Mouse (Mus musculus) stomach, embryonic 15.5 days (tissue): ENCODE measurements around the gene Dglucy. TPM values are rescaled to one million over a fixed set of nuclear protein-coding genes. Genes with fewer than 3 reads are reported as not detected.

Source experiments
- ATAC-seq: fragments of 200-750 bp; cut with Nextera tagmentation; 2 replicates; pipeline ENCODE4 v1.8.0; 2017; ENCODE audit warnings: low read depth, moderate number of reproducible peaks, moderate TSS enrichment; ENCODE audit not compliant: insufficient read depth, low FRiP score
- H3K27ac ChIP-seq: fragments of 300-500 bp; sonication (generic); 2 replicates; pipeline ENCODE4 v1.5.1; 2015; ENCODE audit warnings: mild to moderate bottlenecking, inconsistent platforms
- H3K27me3 ChIP-seq: fragments of 300-500 bp; sonication (generic); replicated peaks from 2 replicates; pipeline ENCODE4 v1.6.1; 2015; ENCODE audit warnings: inconsistent platforms
- H3K36me3 ChIP-seq: fragments of 300-500 bp; sonication (generic); 2 replicates; pipeline ENCODE4 v1.6.1; 2015; ENCODE audit warnings: inconsistent platforms
- H3K4me1 ChIP-seq: fragments of 300-500 bp; sonication (generic); 2 replicates; pipeline ENCODE4 v1.6.1; 2015; ENCODE audit warnings: inconsistent platforms
- H3K4me2 ChIP-seq: fragments of 300-500 bp; sonication (generic); 2 replicates; pipeline ENCODE4 v1.6.1; 2015; ENCODE audit warnings: mild to moderate bottlenecking, inconsistent platforms
- H3K4me3 ChIP-seq: fragments of 300-500 bp; sonication (generic); replicated peaks from 2 replicates; pipeline ENCODE4 v1.5.1; 2015; ENCODE audit warnings: inconsistent platforms
- H3K9ac ChIP-seq: fragments of 300-500 bp; sonication (generic); 2 replicates; pipeline ENCODE4 v1.6.1; 2015; ENCODE audit warnings: inconsistent platforms
- H3K9me3 ChIP-seq: fragments of 300-500 bp; sonication (generic); 2 replicates; pipeline ENCODE4 v1.6.1; 2016; ENCODE audit warnings: inconsistent platforms
- WGBS: fragments of 180-500 bp; shearing (Covaris S2); methylation state at CpG from one replicate; pipeline ENCODE4 v1.1.7; 2015; 5-methylcytosine and 5-hydroxymethylcytosine counted together
- polyA plus RNA-seq: library from polyadenylated mRNA; unstranded; fragments of >200 nt; fragmentation: Nextera tagmentation; extraction: Ambion mirVana; gene quantifications from 2 replicates; pipeline ENCODE4 v1.2.1, GENCODE M21; 2015

Gene Dglucy
- polyA plus RNA-seq, 1 experiment from 2014 or later = 4.1 TPM

- WGBS = 73% methylated on average over 12 of the region's 12 CpGs
- Histone ChIP-seq H3K27ac (no peak overlapping the region), H3K36me3 (peaks cover 10% of the 10 kb centered on the region), H3K9ac (no peak overlapping the region), H3K9me3 (no peaks in the 10 kb centered on the region), H3K4me3 (no peak overlapping the region), H3K4me2 (no peak overlapping the region), H3K4me1 (no peaks in the 10 kb centered on the region), H3K27me3 (no peaks in the 10 kb centered on the region)
- no peak for ATAC-seq
These were observed 166.6 kb downstream of the Dglucy start for GRCm38 (mm10) chr12:100945501-100945900.

GRCm38 (mm10) chr12:100945948-100946347, 167.1 kb downstream of the Dglucy start:
- no peak for ATAC-seq
- Histone ChIP-seq H3K4me3 (no peak overlapping the region), H3K4me1 (no peaks in the 10 kb centered on the region), H3K9ac (no peak overlapping the region), H3K27ac (no peak overlapping the region), H3K27me3 (no peaks in the 10 kb centered on the region), H3K4me2 (no peak overlapping the region), H3K9me3 (no peaks in the 10 kb centered on the region), H3K36me3 (peaks cover 10% of the 10 kb centered on the region)
- WGBS = 80% methylated on average over 12 of the region's 12 CpGs

Other genes starting within 250 kb of the Dglucy start
- 3.6 and 4.2 TPM in 2 replicates for gene Rps6ka5, start 52.1 kb upstream of the Dglucy start, polyA plus RNA-seq
- 0.50 and 0.64 TPM in 2 replicates for gene Gpr68, start 129.1 kb downstream of the Dglucy start, polyA plus RNA-seq
- gene Ccdc88c, start 250.0 kb downstream of the Dglucy start, polyA plus RNA-seq = 9.4 and 11.1 TPM in 2 replicates